ENCODE assay signal across 9 mouse cellular contexts in genomic region chr4:133017597-133018262, GRCm38 (mm10). TPM values are rescaled to one million over a fixed set of nuclear protein-coding genes. Genes with fewer than 3 reads are reported as not detected.
DNase-seq lines count a peak whose midpoint lies in the region; ATAC-seq and TF ChIP-seq lines count a peak whose summit lies in the region.
"Had no signal": no experiment of that assay in that cellular context is flagged by ENCODE, and none has a peak within 500 bp of the region (broad histone marks: within the 10 kb centered on the region; RNA-seq: fewer than 3 reads in every experiment).

No protein-coding gene starts in this region.

- TF ChIP-seq EP300 in MEL (IDR thresholded peaks at IDR 0.05; ENCODE audit: low read depth in 1 of 2, low read length in 2 of 2): no peak

- H3K79me2 ChIP-seq in MEL (ENCODE audit: control insufficient read depth, insufficient read depth, low read length, poor library complexity): no peaks in the 10 kb centered on the region

- H3K27ac ChIP-seq in kidney, embryonic 15.5 days: peak overlapping the region; percentile 98
- H3K27ac ChIP-seq in MEL (ENCODE audit: control insufficient read depth, low read depth, low read length): no peak overlapping the region
- peak overlapping the region; percentile 39; the same call in 1 of the 2 replicates for H3K27ac ChIP-seq in limb, embryonic 13.5 days

- no peak for TF ChIP-seq RAD21 in MEL (IDR thresholded peaks at IDR 0.05; ENCODE audit: low read depth, low read length)

- H3K9me3 ChIP-seq in kidney, embryonic 15.5 days (replicated peaks): no peaks in the 10 kb centered on the region
- H3K9me3 ChIP-seq in MEL (replicated peaks; ENCODE audit: insufficient read depth, low read length): no peaks in the 10 kb centered on the region
- no peaks in the 10 kb centered on the region for H3K9me3 ChIP-seq in limb, embryonic 13.5 days

- no peak for TF ChIP-seq POLR2A in MEL (IDR thresholded peaks at IDR 0.05; ENCODE audit: control insufficient read depth in 1 of 2, insufficient read depth in 1 of 2, low read depth in 1 of 2, low read length in 2 of 2, poor library complexity in 1 of 2)

- H3K4me2 ChIP-seq in kidney, embryonic 15.5 days: peak overlapping the region; percentile 66; the same call in 1 of the 2 replicates
- peak overlapping the region; percentile 98 for H3K4me2 ChIP-seq in limb, embryonic 13.5 days (replicated peaks)

- no peak for DNase-seq in kidney, postnatal 4 days
- DNase-seq in MEL (ENCODE audit: low read depth, low spot score): no peak
- DNase-seq in brain, adult 2 months (ENCODE audit: low read depth, low spot score): peak; percentile 78
- no peak for DNase-seq in frontal cortex, postnatal 25 days (ENCODE audit: low spot score in 2 of 2)
- DNase-seq: lung, adult 18-20 months had no signal

- no peak for TF ChIP-seq CTCF in MEL (IDR thresholded peaks at IDR 0.05 in 2 of 3, conservative IDR thresholded peaks at IDR 0.05 in 1 of 3; ENCODE audit: control insufficient read depth in 1 of 3, insufficient read depth in 1 of 3, low read depth in 2 of 3, low read length in 3 of 3, poor library complexity in 1 of 3, severe bottlenecking in 1 of 3)

- no peak for ATAC-seq in kidney, embryonic 15.5 days (replicated peaks; ENCODE audit: low FRiP score)
- no peak for ATAC-seq in limb, embryonic 13.5 days (ENCODE audit: low FRiP score, low read depth)
- no peak for ATAC-seq in erythroblast, adult 5-6 weeks (replicated peaks; ENCODE audit: low FRiP score, poor library complexity, severe bottlenecking)
- ATAC-seq: Patski had no signal

- H3K27me3 ChIP-seq in kidney, embryonic 15.5 days: no peaks in the 10 kb centered on the region
- no peaks in the 10 kb centered on the region for H3K27me3 ChIP-seq in MEL (ENCODE audit: control insufficient read depth in 1 of 2, insufficient read depth in 2 of 2, low read length in 2 of 2)
- no peaks in the 10 kb centered on the region for H3K27me3 ChIP-seq in limb, embryonic 13.5 days
- H3K27me3 ChIP-seq: Patski had no signal

- H3K4me3 ChIP-seq in kidney, embryonic 15.5 days (replicated peaks): no peak overlapping the region
- H3K4me3 ChIP-seq in MEL (ENCODE audit: control insufficient read depth in 1 of 2, insufficient read depth in 1 of 2, low read depth in 2 of 2, low read length in 2 of 2): no peak overlapping the region
- H3K4me3 ChIP-seq in limb, embryonic 13.5 days: no peak overlapping the region

- peaks cover 12% of the 10 kb centered on the region; the same call in 1 of the 2 replicates for H3K36me3 ChIP-seq in kidney, embryonic 15.5 days
- H3K36me3 ChIP-seq in MEL (ENCODE audit: control insufficient read depth in 1 of 2, insufficient read depth in 2 of 2, low read length in 2 of 2): peaks cover 0 to 5% of the 10 kb centered on the region in 2 experiments; a peak in 2 of 4 replicates
- peaks cover 9% of the 10 kb centered on the region for H3K36me3 ChIP-seq in limb, embryonic 13.5 days

- 65% methylated on average over 6 of the region's 6 CpGs for WGBS in kidney, embryonic 15.5 days
- WGBS in limb, embryonic 13.5 days: 42% methylated on average over 6 of the region's 6 CpGs

- peaks cover 100% of the 10 kb centered on the region for H3K4me1 ChIP-seq in kidney, embryonic 15.5 days
- H3K4me1 ChIP-seq in MEL (ENCODE audit: control insufficient read depth in 1 of 2, insufficient read depth in 2 of 2, low read length in 2 of 2): peaks cover 0 to 9% of the 10 kb centered on the region in 2 experiments; a peak in 1 of 4 replicates
- H3K4me1 ChIP-seq in limb, embryonic 13.5 days: peaks cover 98% of the 10 kb centered on the region

- H3K9ac ChIP-seq in kidney, embryonic 15.5 days: peak overlapping the region; percentile 30; the same call in 1 of the 2 replicates
- H3K9ac ChIP-seq in MEL (ENCODE audit: control insufficient read depth, low read depth, low read length, poor library complexity, severe bottlenecking): no peak overlapping the region
- H3K9ac ChIP-seq in limb, embryonic 13.5 days: peak overlapping the region; percentile 53

TF ChIP-seq in MEL, 35 proteins besides CTCF, POLR2A, EP300 and RAD21:
- TF ChIP-seq GABPA (IDR thresholded peaks at IDR 0.05; ENCODE audit: low read depth, low read length): no peak
- TF ChIP-seq JUND (IDR thresholded peaks at IDR 0.05; ENCODE audit: low read depth, low read length): peak; percentile 92
- no peak for TF ChIP-seq GATA1 (IDR thresholded peaks at IDR 0.05; ENCODE audit: low read depth, low read length)
- TF ChIP-seq SMC3 (IDR thresholded peaks at IDR 0.05; ENCODE audit: low read depth, low read length): no peak

RNA-seq across cellular contexts. Expression of gene Ahdc1, which starts 6.7 kb away (rescaled TPM):
- 7.4 and 10.1 TPM in 2 replicates for polyA plus RNA-seq in kidney, embryonic 15.5 days (2015; fragmentation: Nextera tagmentation; extraction: Ambion mirVana)
- 2.5 and 2.9 TPM in 2 replicates for total RNA-seq in MEL (2012; rRNA removed)
- polyA plus RNA-seq in MEL (2012; ENCODE audit: insufficient read depth in 1 of 2, insufficient read length in 2 of 2, low read depth in 1 of 2, low replicate concordance in 2 of 2, missing spikeins in 1 of 2): 1 to 10 TPM in 1 of 2 experiments, not detected in 1; 8.8 TPM
- polyA plus RNA-seq in limb, embryonic 13.5 days (2015; fragmentation: Nextera tagmentation; extraction: Ambion mirVana): 11.3 and 11.5 TPM in 2 replicates
- total RNA-seq in erythroblast, adult 5-6 weeks (2015; ENCODE audit: low replicate concordance): 1.2 and 10.2 TPM in 2 replicates
- 0.17 and 4.2 TPM in 2 replicates for total RNA-seq in erythroblast, adult 5-6 weeks (2017; ENCODE audit: low replicate concordance)

RNA-seq across cellular contexts. Expression of gene Fgr, which starts 43.8 kb away (rescaled TPM):
- 0.63 and 0.81 TPM in 2 replicates for polyA plus RNA-seq in kidney, embryonic 15.5 days (2015; fragmentation: Nextera tagmentation; extraction: Ambion mirVana)
- total RNA-seq in MEL (2012; rRNA removed): not detected in 2 replicates
- not detected for polyA plus RNA-seq in MEL (2012; ENCODE audit: insufficient read depth in 1 of 2, insufficient read length in 2 of 2, low read depth in 1 of 2, low replicate concordance in 2 of 2, missing spikeins in 1 of 2)
- 0.19 and 0.26 TPM in 2 replicates for polyA plus RNA-seq in limb, embryonic 13.5 days (2015; fragmentation: Nextera tagmentation; extraction: Ambion mirVana)
- 12.1 and 21.5 TPM in 2 replicates for total RNA-seq in erythroblast, adult 5-6 weeks (2015; ENCODE audit: low replicate concordance)
- 13.4 and 18.7 TPM in 2 replicates for total RNA-seq in erythroblast, adult 5-6 weeks (2017; ENCODE audit: low replicate concordance)
- polyA plus RNA-seq: Patski had no signal
